Mouse (Mus musculus) MEL-GATA-1-ER (cell line): ENCODE measurements around the gene Lpcat1.

Experiments
- DNase-seq: peaks from one replicate; pipeline ENCODE4 v3.0.0-alpha.2; 2012; ENCODE audit warnings: low read depth; ENCODE audit errors: extremely low read depth

The Lpcat1 gene

DNA sequence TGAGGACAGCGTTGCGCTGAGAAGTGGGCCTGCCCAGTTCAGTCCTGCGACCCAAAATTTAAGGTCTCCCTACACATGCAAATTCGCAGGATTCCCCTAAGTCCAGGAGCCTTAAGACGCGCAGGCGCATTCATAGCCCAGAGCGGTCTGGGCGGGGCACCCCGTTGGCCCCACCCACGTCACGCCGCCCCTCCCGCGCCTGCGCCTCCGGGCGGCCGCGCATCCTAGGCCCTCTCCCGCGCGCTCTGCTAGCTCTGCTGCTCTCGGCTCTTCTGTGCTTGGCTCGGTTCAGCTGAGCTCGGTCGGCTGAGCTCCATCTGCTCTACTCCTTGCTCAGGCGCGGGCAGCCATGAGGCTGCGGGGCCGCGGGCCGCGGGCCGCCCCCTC, at the start of gene Lpcat1:
Gene Lpcat1, plus strand, starts transcription at position 164 of the 387 bp plus-strand sequence.
- DNase-seq = peak; percentile 60

DNA sequence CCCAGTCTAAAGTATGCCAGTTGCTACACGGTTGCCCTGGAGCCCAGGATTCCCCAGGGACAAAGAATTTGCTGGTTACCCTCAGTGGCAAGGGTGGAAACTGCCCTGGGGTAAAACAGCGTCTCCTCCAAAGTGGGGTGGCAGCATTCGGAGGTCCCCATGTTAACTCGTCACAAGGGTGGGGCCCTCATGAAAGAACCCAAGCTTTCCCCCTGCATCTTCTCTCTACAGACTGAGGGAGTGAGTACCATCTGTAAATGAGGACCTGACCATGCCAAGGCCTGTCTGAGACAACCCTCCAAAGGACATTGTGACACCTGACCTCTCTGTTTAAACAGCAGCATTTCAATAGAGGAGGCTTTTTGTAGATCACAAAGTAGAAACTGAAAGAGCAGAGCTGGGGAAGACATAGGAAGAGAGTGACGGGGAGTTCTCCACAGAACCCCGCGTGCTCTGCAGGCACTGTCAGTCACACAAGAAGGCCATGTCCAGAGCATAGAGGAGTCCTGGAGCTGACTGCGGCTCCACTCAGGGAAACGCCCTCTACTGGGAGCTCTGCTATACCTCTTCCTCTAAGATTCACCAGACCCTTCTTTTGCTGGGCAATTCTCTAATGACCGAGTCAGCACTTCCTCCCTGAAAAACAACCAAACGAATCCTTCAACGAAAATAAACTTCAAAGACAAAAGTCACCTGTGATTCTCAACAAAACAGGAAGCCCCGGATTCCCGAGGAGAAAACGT, 49.3 kb upstream of the Lpcat1 start:
- DNase-seq = peak; percentile 29

DNA sequence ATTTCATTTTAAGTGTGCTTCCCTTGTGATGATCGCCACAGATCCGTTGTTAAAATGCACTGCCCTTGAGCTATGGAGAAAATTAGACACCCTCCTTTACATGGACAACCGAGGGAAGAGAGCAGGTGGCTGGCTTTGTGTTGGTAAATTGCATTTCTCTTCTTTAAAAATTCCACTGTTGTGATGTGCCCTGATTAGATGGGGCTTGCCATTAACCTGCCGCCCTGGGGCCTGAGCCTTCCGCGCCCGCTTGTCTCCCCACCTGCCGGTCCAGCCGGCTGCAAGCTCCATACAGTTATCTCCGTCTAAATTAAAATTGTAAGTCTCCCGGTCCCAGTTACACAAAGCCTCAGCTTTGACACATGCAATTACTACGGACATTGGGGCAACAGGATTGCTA, 48.7 kb upstream of the Lpcat1 start:
- no peak for DNase-seq

DNA sequence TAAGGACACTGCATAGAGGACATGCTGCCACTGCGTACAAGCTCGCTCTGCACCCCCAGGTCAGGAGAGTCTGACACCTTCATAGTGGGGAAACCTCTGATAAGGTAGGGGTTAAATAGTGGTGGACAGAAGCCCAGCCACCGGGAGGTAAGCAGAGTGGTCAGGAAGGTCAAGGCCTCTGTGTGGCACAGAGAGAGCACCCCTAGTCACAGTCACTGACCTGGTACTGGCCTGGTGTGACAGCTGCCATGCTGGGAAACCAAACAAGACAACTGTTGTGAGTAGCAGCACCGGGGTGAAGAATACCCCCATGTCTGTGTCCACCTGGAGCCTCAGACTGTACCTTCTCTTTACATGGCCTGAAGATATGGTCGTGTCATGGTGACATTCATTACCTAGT, 47.8 kb upstream of the Lpcat1 start:
- DNase-seq = no peak

DNA sequence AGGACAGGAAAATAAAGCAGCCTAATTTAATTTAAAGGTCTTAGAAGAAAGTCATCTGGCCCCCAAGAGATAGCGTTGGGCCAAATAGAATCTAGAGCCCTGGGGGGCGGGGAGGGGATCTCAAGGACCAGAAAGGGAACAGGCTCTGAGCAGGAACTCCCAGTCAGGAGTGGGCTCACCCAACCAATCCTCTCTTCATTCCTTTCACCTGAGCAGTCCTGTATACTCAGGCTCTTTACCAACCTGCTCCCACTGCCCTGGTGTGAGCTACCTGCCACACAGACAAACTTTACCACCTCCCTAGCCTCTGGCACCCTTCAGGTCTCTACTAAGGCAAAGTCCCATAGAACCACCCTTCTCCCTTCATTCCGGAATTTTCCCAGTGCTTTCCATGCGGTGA, 44.0 kb upstream of the Lpcat1 start:
- no peak for DNase-seq

DNA sequence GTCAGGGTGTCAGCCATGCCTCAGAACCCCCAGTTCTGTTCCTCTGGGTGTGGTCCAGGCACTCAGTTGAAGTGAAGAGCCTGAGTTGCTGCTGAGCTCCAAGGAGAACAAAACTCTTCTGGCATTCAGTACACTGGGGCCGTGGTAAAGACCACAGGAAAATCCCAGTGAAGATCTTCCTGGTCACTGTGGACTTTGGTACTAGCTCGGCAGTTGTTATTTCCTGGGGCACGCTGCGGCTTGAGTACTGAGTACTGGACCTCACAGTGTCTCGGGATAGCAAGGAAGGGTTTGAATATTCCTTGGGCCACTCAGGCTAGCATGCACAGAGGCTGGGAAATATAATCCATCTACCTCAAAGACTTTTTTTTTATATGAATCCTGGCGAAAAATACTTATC, 42.0 kb upstream of the Lpcat1 start:
- no peak for DNase-seq

DNA sequence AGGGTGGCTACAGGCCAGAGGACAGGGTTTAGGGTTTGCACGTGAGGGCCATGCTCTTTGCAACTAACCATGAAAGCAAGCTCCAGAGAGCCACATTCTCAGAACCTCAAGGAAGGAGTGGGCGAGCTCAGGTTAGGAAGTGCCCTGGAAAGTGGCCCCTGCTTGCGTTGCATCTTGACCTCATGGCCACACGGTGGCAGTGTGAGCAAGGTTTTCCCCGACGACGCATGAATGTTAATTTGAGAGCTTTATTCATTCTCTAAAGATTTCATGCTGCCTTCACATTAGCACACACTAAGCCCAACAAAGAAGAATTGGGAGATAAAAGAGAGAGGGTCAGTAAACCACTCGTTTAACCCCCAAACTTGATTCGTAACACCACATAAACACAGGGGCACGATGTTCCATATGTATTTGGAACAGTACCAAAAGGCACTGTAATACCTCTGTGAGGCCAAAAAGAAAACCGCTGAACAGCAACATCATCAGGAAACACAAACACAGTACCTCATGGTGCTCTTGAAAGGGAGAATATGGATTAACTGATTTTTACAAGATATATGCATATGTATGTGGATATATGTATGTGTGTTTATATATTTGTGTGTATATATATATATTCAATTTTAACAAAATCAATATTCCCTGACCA, 41.0 kb upstream of the Lpcat1 start:
- DNase-seq = peak; percentile 23

DNA sequence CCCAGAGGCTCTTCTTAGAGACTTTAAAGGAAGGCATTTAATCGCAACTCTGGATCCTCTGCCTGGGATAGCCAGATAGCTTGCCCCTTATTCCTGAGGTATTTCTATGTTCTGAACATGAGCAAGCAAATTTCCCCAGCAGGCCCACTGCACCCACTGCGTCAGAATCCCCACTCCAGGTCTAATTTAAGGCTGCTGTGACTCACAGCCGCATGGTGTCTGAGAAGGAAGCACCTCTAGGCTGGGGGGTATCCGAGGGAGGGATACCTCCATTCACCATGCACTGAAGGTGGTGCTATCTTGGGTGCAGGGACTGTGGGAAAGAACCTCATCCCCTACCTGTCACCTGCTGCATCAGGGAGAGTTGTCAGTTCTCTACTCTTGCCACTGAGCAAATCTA, 40.4 kb upstream of the Lpcat1 start:
- DNase-seq = no peak

DNA sequence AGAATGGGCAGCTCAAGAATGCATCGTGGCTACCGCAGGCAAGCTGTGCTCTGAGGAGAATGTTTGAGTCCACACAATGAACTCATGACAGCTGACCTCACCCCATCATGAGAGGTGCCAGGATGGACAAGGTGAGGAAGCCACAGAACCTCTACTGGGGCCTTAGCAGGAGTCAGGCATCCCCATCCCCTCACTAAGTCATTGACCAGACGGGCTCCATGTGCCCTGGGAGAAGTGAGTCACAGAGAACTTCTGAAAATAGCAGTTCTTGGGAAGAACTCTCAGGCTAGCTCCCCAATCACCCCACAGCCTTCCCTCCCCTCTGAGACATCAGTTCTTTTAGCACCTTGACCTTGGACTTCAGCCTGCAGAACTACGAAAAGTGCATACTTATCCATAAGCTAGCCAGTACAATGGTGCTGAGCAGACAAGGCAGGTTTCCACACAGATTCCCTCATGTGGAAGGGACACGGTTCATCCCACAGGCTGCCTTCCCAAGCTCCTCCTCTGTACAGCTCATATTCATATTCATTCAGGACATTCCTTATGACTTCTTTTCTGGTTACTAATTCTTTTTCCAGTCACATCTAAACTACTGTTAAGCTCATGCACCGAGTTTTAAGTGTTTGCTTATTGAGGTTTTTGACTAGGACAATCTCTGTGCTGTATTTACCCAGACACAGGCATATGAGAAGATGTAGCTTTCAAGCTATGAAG, 37.2 kb upstream of the Lpcat1 start:
- DNase-seq = no peak

DNA sequence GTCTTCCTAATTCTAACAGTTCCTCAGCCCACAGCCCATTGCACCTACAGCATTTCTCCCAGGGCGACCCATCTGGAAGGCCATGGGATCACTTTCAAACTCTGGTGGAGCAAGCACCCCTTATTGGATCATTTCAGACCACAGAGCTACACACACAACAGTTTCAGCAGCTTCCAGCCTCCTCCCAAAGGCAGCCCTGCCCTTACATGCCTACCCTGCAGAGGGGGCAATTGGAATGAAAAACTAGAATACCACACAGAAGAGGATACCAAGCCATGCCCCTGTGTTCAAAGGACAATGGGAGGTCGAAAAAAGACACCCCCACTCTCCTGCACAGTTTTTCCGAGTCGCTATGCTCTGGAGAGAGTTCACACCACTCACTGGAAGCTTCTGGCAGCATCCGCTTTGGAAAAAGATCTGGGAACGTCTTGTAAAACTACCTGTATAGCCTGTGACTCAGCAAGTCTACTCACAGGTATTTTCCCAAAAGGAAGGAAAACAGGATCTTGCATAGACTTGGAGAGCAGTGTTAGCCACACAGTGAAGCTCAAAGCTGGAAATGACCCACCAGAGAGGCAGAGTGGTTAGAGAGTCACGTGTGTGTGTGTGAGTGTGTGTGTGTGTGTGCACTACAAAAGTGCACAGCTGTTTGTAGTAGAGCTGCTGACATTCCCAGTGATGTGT, 34.4 kb upstream of the Lpcat1 start:
- no peak for DNase-seq

DNA sequence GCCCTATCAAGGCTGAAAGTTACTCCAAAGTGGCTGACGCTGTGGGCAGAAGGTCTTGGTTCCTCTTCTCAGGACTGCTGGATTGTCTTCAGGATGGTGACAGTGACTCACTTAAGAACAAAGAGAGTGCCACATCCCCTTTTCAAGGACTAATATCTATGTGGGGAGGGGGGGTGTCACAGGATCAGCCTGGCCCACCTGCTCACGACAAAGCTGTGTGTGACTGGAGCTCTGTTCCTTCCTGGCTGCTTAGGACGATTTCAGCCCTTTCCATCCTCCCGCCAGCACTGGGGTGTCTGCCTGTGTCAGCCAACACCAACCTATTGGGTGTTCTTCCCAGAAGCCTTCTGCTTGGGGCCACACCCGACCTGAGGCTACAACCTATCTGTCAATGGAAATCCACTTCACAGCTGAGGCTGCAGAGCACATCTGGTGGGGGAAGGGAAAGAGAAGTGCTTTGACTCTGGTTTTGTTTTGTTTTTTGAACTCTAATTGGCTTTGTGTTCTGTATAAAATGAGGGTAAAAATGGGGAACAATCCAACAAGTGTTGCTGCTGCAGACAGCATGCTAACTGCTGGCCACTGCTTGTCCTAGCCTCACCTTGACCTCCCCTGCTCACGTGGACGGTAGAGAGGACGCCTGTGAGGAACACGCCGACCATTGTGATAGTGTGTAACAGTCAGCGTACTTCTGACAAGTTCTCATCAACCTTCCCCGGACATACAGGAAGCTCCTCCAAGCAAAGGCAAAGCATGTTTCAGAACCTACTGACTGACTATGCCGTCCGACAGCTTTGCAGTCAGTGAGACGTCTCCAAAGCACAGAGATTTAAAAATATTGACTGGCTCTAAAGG, 33.1 kb upstream of the Lpcat1 start:
- DNase-seq = no peak

DNA sequence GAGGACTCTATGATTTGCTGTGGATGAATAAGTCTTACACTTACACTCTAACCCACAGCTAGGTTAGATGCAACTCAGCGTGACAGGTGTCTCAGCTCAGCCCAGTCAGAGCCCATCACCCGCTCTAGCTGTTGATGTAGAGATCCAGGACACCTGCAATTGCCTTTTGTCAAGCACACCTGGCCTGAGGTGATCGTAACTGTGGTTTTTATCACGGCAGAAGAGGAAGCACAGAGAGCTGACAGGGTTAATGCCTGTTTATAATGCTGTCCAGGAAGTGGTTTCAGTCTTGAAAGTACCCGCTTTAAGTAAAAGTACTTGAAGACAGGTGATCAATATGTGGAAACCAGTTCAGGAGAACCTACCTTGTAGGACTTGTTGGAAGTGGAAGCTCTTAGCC, 32.3 kb upstream of the Lpcat1 start:
- no peak for DNase-seq

DNA sequence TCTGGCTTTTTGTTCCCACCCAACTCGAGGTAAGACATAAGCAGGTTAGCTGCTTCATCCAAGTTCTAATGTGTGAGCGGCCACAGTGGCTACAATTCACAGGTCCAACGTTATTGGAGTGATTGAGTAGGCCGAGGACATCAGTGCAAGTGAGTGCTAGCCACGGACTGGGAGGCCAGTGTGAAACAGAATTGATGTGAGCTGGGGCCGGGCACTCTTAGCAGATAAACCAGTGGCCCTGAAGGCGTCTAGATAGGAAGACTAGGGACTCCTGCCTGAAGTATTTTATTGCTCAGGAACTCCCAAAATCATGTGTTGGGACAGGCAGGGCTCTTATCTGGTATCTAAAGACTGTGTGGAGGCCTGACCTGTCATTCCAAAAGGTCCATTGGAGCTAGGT, 31.3 kb upstream of the Lpcat1 start:
- no peak for DNase-seq

DNA sequence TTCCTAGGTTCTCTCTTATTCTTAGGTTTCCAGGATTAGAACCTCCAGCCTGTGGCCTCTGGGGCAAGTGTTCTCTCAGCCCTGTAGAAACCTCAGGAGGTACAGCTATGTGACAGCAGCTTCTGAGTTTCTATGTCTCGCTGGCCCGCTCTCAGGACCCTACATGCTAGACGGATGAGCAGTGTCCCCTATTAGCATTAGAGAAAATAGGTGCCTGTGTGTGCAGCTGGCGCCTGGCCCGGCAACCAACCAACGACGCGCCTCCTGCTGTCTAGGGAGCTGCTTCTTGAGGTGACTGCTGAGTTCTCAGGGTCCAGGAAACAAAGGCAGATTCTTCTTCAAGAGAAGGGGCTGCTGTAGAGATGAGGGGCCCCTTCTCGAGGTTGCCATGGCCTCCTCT, 27.9 kb upstream of the Lpcat1 start:
- DNase-seq = no peak

DNA sequence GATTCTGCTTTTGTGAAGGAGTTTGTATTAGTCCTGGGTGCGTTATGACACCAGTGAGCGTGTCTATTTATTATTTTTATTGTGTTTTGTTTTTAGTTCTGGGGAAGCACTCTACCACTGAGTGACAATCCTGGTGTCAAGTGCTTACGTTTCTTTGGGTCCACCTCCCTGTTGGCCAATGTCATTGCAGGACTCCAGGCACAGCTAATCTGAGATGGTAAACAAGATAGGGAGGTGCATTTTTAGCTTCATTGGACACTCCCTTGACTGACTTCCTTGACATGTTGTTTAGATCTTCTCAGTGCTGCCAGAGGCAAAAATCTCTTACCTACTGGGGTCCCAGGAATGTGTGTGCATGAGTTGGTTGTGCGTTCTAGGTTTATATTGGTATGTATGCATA, 26.0 kb upstream of the Lpcat1 start:
- DNase-seq = no peak

DNA sequence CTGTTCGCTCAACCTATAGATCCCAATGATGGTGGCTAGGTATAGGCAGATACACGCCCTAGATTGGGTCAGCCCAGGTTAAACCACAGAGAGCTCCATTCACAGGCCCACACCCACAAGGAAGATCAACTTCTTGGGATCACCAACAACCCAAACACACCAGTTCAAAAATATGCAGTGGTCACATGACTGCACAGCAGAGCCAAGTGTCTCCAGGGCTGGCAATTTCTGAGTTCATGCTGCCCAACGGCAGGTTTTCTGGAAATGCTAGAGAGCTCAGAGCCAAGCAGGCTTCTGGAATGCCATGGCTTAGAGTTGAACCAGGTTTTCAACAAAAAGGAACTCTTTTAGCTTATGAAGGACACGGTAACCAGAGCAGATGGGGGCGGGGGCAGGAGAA, 25.3 kb upstream of the Lpcat1 start:
- DNase-seq = no peak

DNA sequence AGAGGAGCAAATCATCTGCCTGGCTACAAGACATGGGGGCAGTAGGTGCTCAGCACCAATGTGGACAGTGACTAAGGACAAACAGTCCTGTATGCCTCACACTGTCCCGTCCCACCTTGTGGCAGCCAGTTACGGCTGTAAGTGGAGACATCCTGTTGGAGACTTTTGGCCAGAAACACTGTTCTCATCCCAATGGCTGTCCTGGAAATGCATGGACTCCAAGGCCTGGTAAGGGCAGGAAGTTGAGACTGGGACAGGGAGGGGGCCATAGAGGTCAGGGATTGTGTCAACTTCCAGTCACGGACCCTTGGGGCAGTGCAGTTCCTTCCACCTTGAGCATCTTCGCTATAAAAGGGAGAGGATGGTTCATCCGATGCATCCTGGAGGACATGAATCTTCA, 24.6 kb upstream of the Lpcat1 start:
- no peak for DNase-seq

DNA sequence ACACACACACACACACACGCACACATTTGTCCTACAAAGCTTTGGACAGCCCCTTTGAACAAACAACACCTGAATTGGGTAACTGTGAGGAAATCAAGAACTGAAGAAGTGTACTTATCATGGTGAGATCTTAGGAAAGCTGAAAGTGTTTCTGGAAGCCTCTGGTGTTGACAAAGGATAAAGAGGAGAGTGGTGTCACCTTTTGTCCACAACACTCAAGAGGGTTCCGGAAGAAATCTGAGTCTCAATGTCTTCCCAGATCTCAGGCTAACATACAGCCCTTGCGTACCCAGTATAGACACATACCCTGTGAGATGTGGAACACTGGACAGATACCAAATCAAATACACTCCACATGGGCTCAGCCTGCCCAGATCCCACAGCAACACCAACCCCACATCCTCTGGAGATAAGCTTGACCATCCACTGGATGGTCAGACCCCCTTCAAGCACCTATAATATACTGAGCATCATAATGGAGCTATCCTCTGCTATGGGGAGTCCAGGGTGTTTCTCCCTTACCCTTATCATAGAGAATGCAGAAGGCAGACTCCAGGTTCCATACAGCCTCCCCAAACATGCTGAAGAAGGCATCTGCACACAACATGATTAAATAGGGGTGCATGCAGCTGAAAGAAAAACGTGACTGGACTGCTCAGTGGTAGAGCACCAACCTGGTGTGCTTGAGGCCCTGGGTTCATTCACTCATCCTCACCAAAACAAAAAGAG, 23.7 kb upstream of the Lpcat1 start:
- DNase-seq = no peak

DNA sequence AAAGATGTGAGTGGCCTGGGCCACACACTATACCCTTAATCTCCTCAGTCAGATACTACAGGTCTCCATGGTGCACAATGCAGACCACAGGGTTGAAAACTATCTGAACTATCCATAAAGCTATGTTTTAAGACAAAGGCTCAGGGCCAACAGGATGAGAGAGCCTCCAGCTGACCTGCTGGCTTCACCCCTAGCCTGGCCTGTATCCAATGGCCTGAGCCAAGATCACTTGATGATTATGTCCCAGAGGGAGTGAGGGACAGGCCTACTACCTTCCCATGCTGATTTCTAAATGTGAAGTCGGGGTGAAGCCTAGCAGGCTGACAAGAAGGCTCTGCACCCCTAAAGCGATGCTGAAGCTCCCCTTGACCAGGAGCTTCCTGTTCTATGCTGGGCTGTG, 21.9 kb upstream of the Lpcat1 start:
- no peak for DNase-seq

DNA sequence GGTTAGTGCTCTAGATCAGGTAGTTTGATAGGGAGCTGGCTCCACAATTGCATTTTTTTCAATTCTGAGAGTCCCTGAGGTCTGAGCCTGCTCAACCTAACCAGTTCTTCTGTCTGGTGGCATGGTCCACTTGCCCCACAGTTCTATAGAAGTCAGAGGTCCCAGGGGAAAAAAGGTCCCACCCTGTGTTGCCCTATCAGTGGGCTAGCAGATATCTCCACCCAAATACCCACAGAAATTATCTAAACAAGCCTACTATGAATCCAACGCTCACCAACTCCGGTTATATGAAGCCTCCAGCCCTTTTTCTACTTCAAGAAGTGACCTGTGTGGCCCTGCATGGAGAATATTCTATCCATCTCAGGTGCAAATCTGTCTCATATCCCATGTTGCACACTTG, 20.9 kb upstream of the Lpcat1 start:
- no peak for DNase-seq

DNA sequence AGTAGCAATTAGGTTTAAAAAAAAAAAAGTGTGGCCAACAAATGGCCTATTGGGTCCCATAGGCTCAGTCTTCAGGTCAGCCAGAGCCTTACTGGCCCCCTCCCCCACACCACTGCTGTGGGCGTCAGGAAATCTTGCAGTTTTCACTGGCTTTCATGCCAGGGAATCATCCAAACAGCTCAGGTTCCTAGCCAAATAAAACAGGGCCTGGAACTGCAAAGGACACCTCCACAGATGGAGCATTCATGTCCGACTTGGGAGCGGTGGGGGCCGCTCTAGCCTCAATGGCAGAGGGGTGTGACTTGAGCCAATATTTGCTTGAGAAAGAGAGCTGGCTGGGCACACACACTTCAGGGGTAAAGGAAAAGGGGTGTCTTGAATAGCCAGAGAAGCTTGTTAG, 20.5 kb upstream of the Lpcat1 start:
- no peak for DNase-seq
